Mouse (Mus musculus) c-Kit-positive CD71-positive TER-119-positive erythroid progenitor cells, embryonic 14.5 days (primary cell): ENCODE measurements around the gene Cds1.
A peak's percentile ranks its signal among the peaks of the same experiment; 100 is the strongest.

ENCODE experiments used
- DNase-seq: peaks from one replicate; pipeline ENCODE4 v3.0.0-alpha.2; 2013; ENCODE audit warnings: low spot score

Cds1 gene

GRCm38 (mm10) chr5:101764554-101765347 is at the start of gene Cds1:
Gene Cds1 (plus strand): TSS chr5:101765130.
- DNase-seq: peak; percentile 12

GRCm38 (mm10) chr5:101724216-101724615 is 40.7 kb upstream of the Cds1 start:
- DNase-seq: no peak

GRCm38 (mm10) chr5:101724756-101725155 is 40.2 kb upstream of the Cds1 start:
- no peak for DNase-seq

GRCm38 (mm10) chr5:101725703-101726102 is 39.2 kb upstream of the Cds1 start:
- DNase-seq: no peak

DNA sequence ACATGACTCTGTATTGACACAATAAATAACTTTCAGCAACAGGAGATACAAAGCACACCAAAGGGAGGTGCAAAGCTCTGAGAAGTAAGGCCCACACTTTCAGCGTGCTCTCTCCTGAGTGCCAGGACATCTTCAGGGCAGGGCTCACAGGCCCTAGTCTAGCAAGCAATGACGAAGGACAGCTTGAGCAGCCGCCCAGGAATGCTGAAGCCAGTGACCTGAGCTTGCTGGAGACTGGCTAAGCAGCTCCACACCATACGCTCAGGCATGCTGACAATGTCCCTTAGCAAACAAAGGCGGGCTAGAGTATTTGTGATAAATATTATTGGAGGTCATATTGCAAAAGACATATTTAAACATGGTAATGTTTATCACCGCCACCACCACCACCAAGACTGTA is 38.6 kb upstream of the Cds1 start:
- DNase-seq: no peak

- no peak for DNase-seq
Measured at GRCm38 (mm10) chr5:101728304-101728905, 36.5 kb upstream of the Cds1 start.

DNA sequence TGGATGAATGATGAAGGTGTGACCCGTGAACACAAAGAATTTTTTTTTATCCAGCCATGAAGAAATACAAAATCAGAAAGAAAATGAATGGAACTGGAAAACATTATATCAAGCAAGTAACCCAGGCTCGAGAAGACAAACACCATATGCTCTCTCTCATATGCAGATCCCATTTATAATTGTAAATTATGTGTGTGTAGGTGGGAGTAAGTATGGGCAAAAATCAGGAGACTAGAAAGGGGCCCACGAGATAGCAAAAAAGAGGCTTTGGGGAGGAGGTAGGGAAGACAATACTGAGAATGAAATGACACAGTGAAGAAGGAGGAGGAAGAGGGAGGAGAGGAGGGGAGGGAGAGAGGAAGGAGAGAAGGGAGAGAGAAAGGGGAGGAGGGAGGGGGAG is 27.6 kb upstream of the Cds1 start:
- DNase-seq: no peak

DNA sequence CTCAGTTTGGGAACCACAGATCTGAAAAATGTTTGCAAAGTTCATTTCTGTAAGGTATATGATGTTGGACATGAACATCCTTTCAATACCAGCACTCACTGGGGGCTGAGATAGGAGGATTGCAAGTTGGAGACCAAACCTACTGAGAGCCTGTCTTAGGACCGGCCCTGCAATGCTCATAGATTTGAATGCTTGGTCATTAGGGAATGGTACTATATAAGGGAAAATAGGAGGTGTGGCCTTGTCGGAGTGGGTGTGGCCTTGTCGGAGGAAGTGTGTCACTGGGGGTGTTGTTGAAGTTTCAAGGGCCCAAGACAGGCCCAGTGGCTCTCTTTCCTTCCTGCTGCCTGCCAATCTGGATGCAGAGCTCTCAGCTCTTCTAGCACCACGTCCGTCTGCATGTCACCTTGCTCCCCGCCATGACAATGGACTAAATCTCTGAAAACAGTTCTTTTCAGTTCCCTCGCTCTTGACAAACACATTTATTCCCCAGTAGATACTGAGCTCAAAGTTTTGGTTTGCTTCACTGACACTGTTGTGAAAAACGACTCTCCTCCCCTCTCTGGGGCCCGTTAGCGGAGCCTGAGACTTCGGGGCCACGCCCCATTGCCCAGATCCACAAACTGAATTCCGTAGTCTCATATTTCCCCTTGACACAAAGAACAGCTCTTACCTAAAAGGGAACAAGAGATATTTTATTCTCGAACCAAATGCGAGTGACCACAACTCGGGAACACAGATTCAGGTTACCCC is 24.3 kb upstream of the Cds1 start:
- DNase-seq: no peak

DNA sequence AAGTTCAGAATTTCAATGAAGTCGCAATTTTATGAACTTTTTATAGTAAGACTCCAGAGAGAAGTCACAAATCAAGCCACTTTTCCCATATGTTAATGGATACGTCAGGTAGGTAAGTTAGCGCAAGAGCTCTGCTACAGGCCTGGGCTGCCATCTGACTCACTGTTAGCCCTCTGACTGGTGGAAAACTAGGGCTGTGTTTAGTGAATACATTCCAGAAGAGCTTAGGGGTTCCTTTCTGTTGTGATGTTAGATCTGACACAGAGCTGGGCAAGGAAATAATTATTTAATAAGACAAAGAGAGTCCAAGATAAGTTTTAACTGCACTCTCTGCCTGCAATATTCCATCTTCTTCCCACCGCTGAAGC is 23.7 kb upstream of the Cds1 start:
- no peak for DNase-seq

- no peak for DNase-seq
Measured at GRCm38 (mm10) chr5:101742014-101742413, 22.9 kb upstream of the Cds1 start.

DNA sequence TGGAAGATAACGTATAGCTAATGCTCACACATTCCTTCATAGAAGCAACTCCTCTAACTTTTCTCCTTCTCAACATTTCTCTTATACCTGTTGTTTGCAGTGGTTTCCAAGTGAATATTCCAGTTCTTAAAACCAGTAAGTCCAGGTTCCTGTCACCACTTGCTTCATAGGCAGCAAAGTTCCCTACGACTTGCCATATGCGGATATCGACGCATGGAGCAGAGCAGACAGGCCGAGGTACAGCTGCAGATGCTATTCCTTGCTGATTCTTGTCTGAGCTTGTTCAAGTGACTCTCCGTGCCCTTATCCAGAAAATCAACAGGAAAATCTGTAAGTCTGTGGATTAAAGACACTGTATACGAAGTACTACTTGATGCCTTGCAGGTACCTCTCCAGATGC is 22.5 kb upstream of the Cds1 start:
- no peak for DNase-seq

GRCm38 (mm10) chr5:101744886-101745285 is 20.0 kb upstream of the Cds1 start:
- DNase-seq: no peak

DNA sequence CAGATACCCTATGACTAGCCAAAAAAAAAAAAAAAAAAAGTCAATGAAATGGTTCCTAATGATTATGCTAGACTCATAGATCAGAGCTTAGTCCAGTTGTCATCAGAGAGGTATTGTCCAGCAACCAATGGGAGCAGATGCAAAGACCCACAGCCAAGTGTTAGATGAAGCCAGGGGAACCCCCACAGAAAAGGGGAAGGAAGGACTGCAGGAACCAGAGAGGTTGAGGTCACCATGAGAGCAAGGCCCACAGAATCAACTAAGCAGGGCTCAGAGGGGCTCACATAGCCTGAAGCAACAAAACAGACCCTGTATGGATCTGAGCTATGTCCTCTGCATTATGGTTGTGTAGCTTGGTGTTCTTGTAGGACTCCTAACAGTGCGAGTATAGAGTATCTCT is 11.2 kb upstream of the Cds1 start:
- DNase-seq: no peak

DNA sequence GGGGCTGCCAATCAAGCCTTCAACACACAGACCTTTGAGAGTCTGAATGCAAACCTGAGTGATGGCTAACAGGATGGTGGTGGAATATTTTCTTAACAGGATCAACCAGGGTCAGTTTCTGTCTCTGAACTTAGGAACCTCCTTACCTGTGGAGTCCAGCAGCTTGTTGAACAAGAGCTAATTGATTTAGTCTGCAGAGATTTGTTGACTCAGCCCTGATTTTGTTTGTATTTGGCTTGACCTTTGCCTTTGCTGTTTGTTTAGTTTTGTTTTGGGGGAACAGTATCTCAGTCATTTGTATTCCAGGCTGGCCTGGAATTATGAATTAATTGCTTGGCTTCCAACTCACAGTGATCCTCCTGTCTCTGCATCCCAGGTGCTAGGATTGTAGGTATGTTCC is 7.3 kb upstream of the Cds1 start:
- no peak for DNase-seq

GRCm38 (mm10) chr5:101761685-101762084 is 3.2 kb upstream of the Cds1 start:
- DNase-seq: no peak

DNA sequence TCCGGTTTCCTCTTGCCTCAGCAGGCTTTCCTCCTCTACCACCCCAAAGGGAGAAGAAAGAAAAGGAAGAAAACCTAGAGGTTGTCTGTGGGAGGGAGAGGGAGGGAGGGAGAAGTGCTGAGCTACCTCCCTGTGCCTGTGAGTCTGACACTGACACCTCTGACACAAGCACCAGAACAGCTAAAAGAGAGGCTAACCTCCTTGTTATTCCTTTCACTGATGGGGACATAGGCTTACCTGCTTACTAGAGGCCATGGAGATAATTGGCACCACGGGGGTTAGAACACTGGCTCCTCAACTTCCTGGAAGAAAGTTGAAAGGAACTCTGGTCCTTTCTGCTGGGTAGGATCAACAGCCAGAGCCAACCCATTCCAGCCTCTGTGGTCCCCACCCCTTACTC is 1.4 kb upstream of the Cds1 start:
- no peak for DNase-seq

- no peak for DNase-seq
Measured at GRCm38 (mm10) chr5:101765390-101765901, 516 bp downstream of the Cds1 start.

GRCm38 (mm10) chr5:101766248-101766647 is 1.3 kb downstream of the Cds1 start:
- DNase-seq: no peak

DNA sequence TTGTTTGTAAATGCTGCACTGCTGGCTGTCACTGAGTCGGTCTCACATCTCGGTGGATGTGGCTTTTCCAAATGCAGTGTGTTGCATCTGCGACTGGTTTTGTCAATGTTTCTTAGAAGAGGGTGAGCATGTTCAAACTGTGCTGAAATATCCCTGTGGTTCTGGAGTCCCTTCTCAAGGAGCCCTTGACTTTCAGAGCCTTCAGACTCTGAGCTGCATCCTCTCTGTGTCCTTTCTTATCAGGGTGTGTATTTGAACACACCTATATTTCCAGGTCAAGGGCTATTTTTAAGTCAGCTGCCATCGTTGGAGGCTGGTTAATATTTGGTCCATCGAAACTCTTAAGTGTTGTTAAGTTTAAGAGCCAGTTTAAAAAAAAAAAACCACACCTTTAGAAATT is 2.2 kb downstream of the Cds1 start:
- DNase-seq: no peak

DNA sequence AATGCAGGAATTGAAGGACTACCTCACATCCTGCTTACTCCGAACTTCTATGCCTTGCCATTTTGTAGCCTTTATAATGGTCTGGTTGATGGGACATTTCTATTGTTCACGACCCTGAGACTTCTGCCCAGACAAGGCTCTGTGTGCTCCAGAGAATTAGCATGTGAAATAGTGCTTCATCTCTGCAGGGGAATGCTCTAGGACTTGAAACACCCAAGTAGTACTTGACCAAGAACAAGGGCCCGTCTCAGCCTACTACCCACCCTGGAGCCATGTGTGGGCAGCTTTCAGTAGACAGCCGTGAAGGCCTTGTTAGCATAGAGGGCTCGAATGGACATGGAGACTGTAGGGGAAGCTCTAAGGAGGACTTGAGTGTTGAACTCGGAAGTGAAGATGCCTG is 2.6 kb downstream of the Cds1 start:
- DNase-seq: no peak

- DNase-seq: no peak
Measured at GRCm38 (mm10) chr5:101768558-101768957, 3.6 kb downstream of the Cds1 start.

DNA sequence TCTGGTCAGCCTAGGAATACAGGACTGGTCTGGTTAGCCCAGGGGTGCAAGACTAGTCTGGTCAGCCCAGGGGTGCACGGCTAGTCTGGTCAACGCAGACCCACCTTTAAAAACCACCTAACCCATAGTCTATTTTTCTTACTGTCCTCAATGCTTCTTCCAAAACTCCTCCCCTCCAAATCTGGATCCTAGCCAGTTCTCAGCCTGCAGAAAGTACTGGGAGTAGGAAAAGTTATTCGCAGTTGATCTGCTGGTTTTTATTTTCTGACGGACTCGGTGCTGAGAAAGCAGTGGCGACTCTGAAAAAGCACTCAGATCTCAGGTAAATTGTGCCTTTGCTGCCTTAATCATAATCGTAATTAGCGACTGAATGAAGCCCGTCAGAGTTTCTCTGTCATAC is 7.7 kb downstream of the Cds1 start:
- DNase-seq: no peak

DNA sequence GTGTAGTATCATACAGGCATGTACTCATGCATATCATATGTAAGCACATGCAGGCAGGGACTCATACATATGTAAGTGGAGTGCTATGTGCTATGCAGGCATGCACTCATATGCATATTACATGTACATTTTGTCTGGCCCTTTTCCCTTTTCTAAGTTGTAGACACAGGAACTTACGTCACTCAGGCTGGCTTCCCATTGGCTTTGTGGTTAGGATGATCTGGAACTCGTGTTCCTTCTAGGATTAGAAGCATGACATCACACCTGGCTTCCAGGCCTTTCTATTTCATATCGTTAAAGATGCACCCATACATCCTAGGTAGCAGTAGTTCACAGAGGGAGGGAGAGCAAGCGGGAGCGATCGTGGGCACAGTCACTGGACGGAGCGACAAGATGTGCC is 10.3 kb downstream of the Cds1 start:
- no peak for DNase-seq
